In genomic region chr12:73529590-73529989, GRCm38 (mm10) we compare ENCODE assay signal across 32 mouse cellular contexts. TPM values are rescaled to one million over a fixed set of nuclear protein-coding genes. Genes with fewer than 3 reads are reported as not detected.
A peak's percentile ranks its signal among the peaks of the same experiment; 100 is the strongest.
DNase-seq lines count a peak whose midpoint lies in the region; ATAC-seq and TF ChIP-seq lines count a peak whose summit lies in the region.
"Had no signal": no experiment of that assay in that cellular context is flagged by ENCODE, and none has a peak within 500 bp of the region (broad histone marks: within the 10 kb centered on the region; RNA-seq: fewer than 3 reads in every experiment).

No protein-coding gene starts in this region.

- no peaks in the 10 kb centered on the region for H3K36me3 ChIP-seq in lung, postnatal 0 days (ENCODE audit: insufficient read depth, low read length)
- H3K36me3 ChIP-seq in embryonic facial prominence, embryonic 10.5 days (replicated peaks) = no peaks in the 10 kb centered on the region
- H3K36me3 ChIP-seq in intestine, embryonic 15.5 days = no peaks in the 10 kb centered on the region
- H3K36me3 ChIP-seq in limb, embryonic 12.5 days = no peaks in the 10 kb centered on the region
- H3K36me3 ChIP-seq in heart, adult 2 months (ENCODE audit: control insufficient read depth, insufficient read depth, low read length) = no peaks in the 10 kb centered on the region
- H3K36me3 ChIP-seq: hindbrain, embryonic 13.5 days; limb, embryonic 15.5 days; liver, embryonic 13.5 days; lung, embryonic 15.5 days; midbrain, embryonic 10.5 days; midbrain, embryonic 15.5 days had no signal

- no peak for TF ChIP-seq POLR2A in heart, adult 2 months (IDR thresholded peaks at IDR 0.05; ENCODE audit: insufficient read depth, low read depth, low read length)

- H3K4me1 ChIP-seq in lung, postnatal 0 days (ENCODE audit: insufficient read depth, low read depth, low read length) = no peaks in the 10 kb centered on the region
- H3K4me1 ChIP-seq in embryonic facial prominence, embryonic 10.5 days = peaks cover 59% of the 10 kb centered on the region
- 0 out of 2 replicates have a peak, but pooled peaks cover 3% of the 10 kb centered on the region for H3K4me1 ChIP-seq in intestine, embryonic 15.5 days (replicated peaks)
- peaks cover 56% of the 10 kb centered on the region for H3K4me1 ChIP-seq in limb, embryonic 12.5 days (replicated peaks)
- H3K4me1 ChIP-seq in heart, adult 2 months (ENCODE audit: control insufficient read depth, insufficient read depth, low read length) = no peaks in the 10 kb centered on the region
- H3K4me1 ChIP-seq: hindbrain, embryonic 13.5 days; liver, embryonic 13.5 days; lung, embryonic 15.5 days; midbrain, embryonic 15.5 days had no signal

- TF ChIP-seq EP300 in lung, postnatal 0 days (IDR thresholded peaks at IDR 0.05) = no peak
- no peak for TF ChIP-seq EP300 in heart, adult 2 months (IDR thresholded peaks at IDR 0.05; ENCODE audit: insufficient read depth, low read depth, low read length)

- no peaks in the 10 kb centered on the region for H3K27me3 ChIP-seq in lung, postnatal 0 days (replicated peaks; ENCODE audit: insufficient read depth, low read length)
- no peaks in the 10 kb centered on the region for H3K27me3 ChIP-seq in embryonic facial prominence, embryonic 10.5 days (replicated peaks; ENCODE audit: low read depth, poor library complexity, severe bottlenecking)
- 0 out of 2 replicates have a peak, but pooled peaks cover 4% of the 10 kb centered on the region for H3K27me3 ChIP-seq in intestine, embryonic 15.5 days (replicated peaks)
- H3K27me3 ChIP-seq in limb, embryonic 12.5 days = peaks cover 27% of the 10 kb centered on the region
- H3K27me3 ChIP-seq in heart, adult 2 months (ENCODE audit: control insufficient read depth, insufficient read depth, low read length) = no peaks in the 10 kb centered on the region
- H3K27me3 ChIP-seq: forebrain, embryonic 13.5 days; liver, embryonic 13.5 days; midbrain, embryonic 15.5 days; Patski had no signal

- no peak overlapping the region for H3K4me3 ChIP-seq in lung, postnatal 0 days (ENCODE audit: low read depth, low read length)
- peak overlapping the region; percentile 12; the same call in 1 of the 2 replicates for H3K4me3 ChIP-seq in embryonic facial prominence, embryonic 10.5 days
- H3K4me3 ChIP-seq in intestine, embryonic 15.5 days (replicated peaks) = no peak overlapping the region
- no peak overlapping the region for H3K4me3 ChIP-seq in limb, embryonic 12.5 days (replicated peaks)
- no peak overlapping the region for H3K4me3 ChIP-seq in heart, adult 2 months
- H3K4me3 ChIP-seq: forebrain, embryonic 13.5 days; hindbrain, embryonic 13.5 days; limb, embryonic 15.5 days; liver, embryonic 13.5 days; lung, embryonic 15.5 days; midbrain, embryonic 10.5 days; midbrain, embryonic 15.5 days had no signal

- no peaks in the 10 kb centered on the region for H3K9me3 ChIP-seq in lung, postnatal 0 days (ENCODE audit: low read length)
- H3K9me3 ChIP-seq in embryonic facial prominence, embryonic 10.5 days = no peaks in the 10 kb centered on the region
- no peaks in the 10 kb centered on the region for H3K9me3 ChIP-seq in intestine, embryonic 15.5 days
- H3K9me3 ChIP-seq in limb, embryonic 12.5 days = no peaks in the 10 kb centered on the region
- H3K9me3 ChIP-seq: forebrain, embryonic 13.5 days; hindbrain, embryonic 13.5 days; limb, embryonic 15.5 days; liver, embryonic 13.5 days; lung, embryonic 15.5 days; midbrain, embryonic 10.5 days; midbrain, embryonic 15.5 days had no signal

- H3K4me2 ChIP-seq in lung, postnatal 0 days (replicated peaks; ENCODE audit: low read depth, low read length) = 0 out of 2 replicates have a peak overlapping the region, but pooled peaks have one; percentile 3
- no peak overlapping the region; the same call in none of the 2 replicates for H3K4me2 ChIP-seq in intestine, embryonic 15.5 days (replicated peaks)
- peak overlapping the region; percentile 32 for H3K4me2 ChIP-seq in limb, embryonic 12.5 days
- H3K4me2 ChIP-seq: forebrain, embryonic 13.5 days; heart, embryonic 11.5 days; hindbrain, embryonic 13.5 days; limb, embryonic 15.5 days; liver, embryonic 13.5 days; lung, embryonic 15.5 days; midbrain, embryonic 15.5 days had no signal

- TF ChIP-seq CTCF in lung, postnatal 0 days (IDR thresholded peaks at IDR 0.05) = no peak
- no peak for TF ChIP-seq CTCF in heart, adult 2 months (IDR thresholded peaks at IDR 0.05)

- intact Hi-C loops in heart, adult 2 months (cut with DNase I) = no loop called here
- intact Hi-C loops in left cerebral cortex, postnatal 25 days (cut with DNase I) = no loop called here

- no peak overlapping the region for H3K27ac ChIP-seq in lung, postnatal 0 days (ENCODE audit: low read length)
- H3K27ac ChIP-seq in embryonic facial prominence, embryonic 10.5 days (replicated peaks) = peak overlapping the region; percentile 78
- H3K27ac ChIP-seq in intestine, embryonic 15.5 days = no peak overlapping the region
- H3K27ac ChIP-seq in limb, embryonic 12.5 days = no peak overlapping the region
- H3K27ac ChIP-seq in heart, adult 2 months = no peak overlapping the region
- H3K27ac ChIP-seq: forebrain, embryonic 13.5 days; hindbrain, embryonic 13.5 days; kidney, postnatal 0 days; limb, embryonic 15.5 days; liver, embryonic 13.5 days; lung, embryonic 15.5 days; midbrain, embryonic 10.5 days; midbrain, embryonic 15.5 days had no signal

- ATAC-seq in lung, postnatal 0 days = no peak
- peak; percentile 88 for ATAC-seq in intestine, embryonic 15.5 days
- no peak for ATAC-seq in limb, embryonic 12.5 days (ENCODE audit: insufficient number of reproducible peaks, insufficient read depth, low FRiP score, low TSS enrichment, low read depth)
- ATAC-seq: forebrain, embryonic 13.5 days; midbrain, embryonic 15.5 days; Patski had no signal

- WGBS in lung, postnatal 0 days = 60% methylated on average over 11 of the region's 11 CpGs
- WGBS in embryonic facial prominence, embryonic 10.5 days = 63% methylated on average over 11 of the region's 11 CpGs
- 58% methylated on average over 11 of the region's 11 CpGs for WGBS in intestine, embryonic 15.5 days
- 60% methylated on average over 11 of the region's 11 CpGs for WGBS in limb, embryonic 12.5 days
- WGBS in heart, adult 2 months = 85% methylated on average over 11 of the region's 11 CpGs

- no peak overlapping the region for H3K9ac ChIP-seq in lung, postnatal 0 days (replicated peaks; ENCODE audit: low read depth)
- no peak overlapping the region for H3K9ac ChIP-seq in intestine, embryonic 15.5 days
- no peak overlapping the region for H3K9ac ChIP-seq in limb, embryonic 12.5 days (replicated peaks)
- no peak overlapping the region for H3K9ac ChIP-seq in heart, adult 2 months (ENCODE audit: low read depth, low read length)
- H3K9ac ChIP-seq: forebrain, embryonic 13.5 days; hindbrain, embryonic 13.5 days; limb, embryonic 15.5 days; liver, embryonic 13.5 days; lung, embryonic 15.5 days; midbrain, embryonic 15.5 days had no signal

- DNase-seq in lung, postnatal 0 days (ENCODE audit: low spot score) = peak; percentile 29
- DNase-seq in lung, postnatal 25 days (ENCODE audit: low spot score) = no peak
- DNase-seq in embryonic facial prominence, embryonic 10.5 days (ENCODE audit: low spot score) = no peak
- DNase-seq in heart, adult 2 months = no peak
- DNase-seq in kidney, postnatal 36 days = no peak
- DNase-seq in left cerebral cortex, postnatal 25 days (ENCODE audit: low spot score in 2 of 2) = no peak
- DNase-seq: adrenal gland, postnatal 25 days; cerebellum, adult 11-12 months; cerebellum, postnatal 10 days; gastrocnemius, postnatal 14 days; heart, postnatal 4 days; kidney, adult 2 months; layer of hippocampus, adult 9-11 months; liver, embryonic 13.5 days; right cerebral cortex, postnatal 25 days; thymus, adult 18-20 months; thymus, postnatal 25 days had no signal

- H3K79me2 ChIP-seq in heart, adult 2 months (replicated peaks; ENCODE audit: control insufficient read depth, insufficient read depth, low read length) = no peaks in the 10 kb centered on the region

RNA-seq across cellular contexts. Expression of gene Tmem30b, which starts 16.6 kb away (rescaled TPM):
- polyA plus RNA-seq in lung, postnatal 0 days (2015; fragmentation: Nextera tagmentation; extraction: Ambion mirVana) = 19.3 and 19.4 TPM in 2 replicates
- 8.1 and 11.0 TPM in 2 replicates for polyA plus RNA-seq in embryonic facial prominence, embryonic 10.5 days (2016; fragmentation: Nextera tagmentation; extraction: Ambion mirVana)
- polyA plus RNA-seq in intestine, embryonic 15.5 days (2015; fragmentation: Nextera tagmentation; extraction: Ambion mirVana) = 63.4 and 67.5 TPM in 2 replicates
- polyA plus RNA-seq in limb, embryonic 12.5 days (2016; fragmentation: Nextera tagmentation; extraction: Ambion mirVana) = 21.4 and 27.9 TPM in 2 replicates
- under 1 TPM; 0.18 TPM for total RNA-seq in heart, adult 2 months (2021)
- 0.12 and 0.64 TPM in 2 replicates for polyA plus RNA-seq in heart, adult 2 months (2012; rRNA removed)
- not detected for total RNA-seq in left cerebral cortex, postnatal 25 days (2021)
- total RNA-seq: adrenal gland, postnatal 25 days; granulocyte monocyte progenitor cell, adult 5-6 weeks; megakaryocyte progenitor cell, adult 5-6 weeks; MEL; neutrophil, adult 5-6 weeks had no signal
- polyA plus RNA-seq: Patski had no signal

RNA-seq across cellular contexts. Expression of gene Prkch, which starts 55.0 kb away (rescaled TPM):
- 20.0 and 20.9 TPM in 2 replicates for polyA plus RNA-seq in lung, postnatal 0 days (2015; fragmentation: Nextera tagmentation; extraction: Ambion mirVana)
- polyA plus RNA-seq in embryonic facial prominence, embryonic 10.5 days (2016; fragmentation: Nextera tagmentation; extraction: Ambion mirVana) = 6.7 and 6.9 TPM in 2 replicates
- 7.3 and 7.7 TPM in 2 replicates for polyA plus RNA-seq in intestine, embryonic 15.5 days (2015; fragmentation: Nextera tagmentation; extraction: Ambion mirVana)
- 10.3 and 11.2 TPM in 2 replicates for polyA plus RNA-seq in limb, embryonic 12.5 days (2016; fragmentation: Nextera tagmentation; extraction: Ambion mirVana)
- 10 to 100 TPM; 16.6 to 17.5 TPM for total RNA-seq in heart, adult 2 months (2021)
- polyA plus RNA-seq in heart, adult 2 months (2012; rRNA removed) = 9.7 and 13.3 TPM in 2 replicates
- total RNA-seq in left cerebral cortex, postnatal 25 days (2021) = 1 to 10 TPM; 3.5 to 9.3 TPM
- total RNA-seq: MEL had no signal
